Mouse (Mus musculus): ENCODE results near the gene Lcp2. TPM values are rescaled to one million over a fixed set of nuclear protein-coding genes. Genes with fewer than 3 reads are reported as not detected.

The Lcp2 gene
- polyA plus RNA-seq, 1 experiment from 2014 or later: 3.0 TPM

DNA sequence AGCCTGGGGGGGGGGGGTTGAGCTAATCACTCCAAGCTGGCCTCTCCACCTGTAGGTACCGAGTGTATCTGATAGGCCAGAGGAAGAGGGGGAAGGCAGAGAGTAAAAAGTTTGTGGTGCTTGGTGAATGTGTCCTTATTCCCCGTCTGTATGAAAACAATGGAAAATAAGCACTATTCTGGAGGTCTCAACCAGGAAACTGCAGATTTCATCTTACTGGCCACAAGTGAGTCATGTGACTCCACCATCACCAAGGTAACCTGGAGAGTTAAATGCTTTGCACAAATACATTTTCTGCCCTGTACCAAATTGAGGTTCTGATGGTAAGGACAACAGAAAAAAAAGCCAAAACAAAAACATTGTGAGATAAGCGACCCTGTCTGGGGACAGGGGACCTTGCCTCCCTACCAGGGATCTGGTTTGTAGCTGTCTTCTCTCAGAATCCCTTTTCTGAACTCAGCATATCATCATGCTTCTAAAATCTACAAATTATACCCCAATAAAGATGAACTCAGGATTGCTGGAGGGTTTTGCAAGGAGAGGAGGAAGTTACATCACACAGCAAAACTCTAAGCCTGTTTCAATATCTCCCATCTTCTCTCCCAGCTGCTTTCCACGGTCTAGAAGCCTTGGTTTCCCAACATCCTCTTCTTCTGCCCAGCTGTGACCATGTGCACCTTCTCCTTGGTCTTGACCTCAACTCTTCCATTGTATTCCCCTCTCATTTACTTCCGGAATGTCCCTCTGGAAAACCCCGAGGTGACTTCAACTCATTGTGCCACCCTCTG lies 6.5 kb downstream of the Lcp2 start:
- Histone ChIP-seq H3K27me3 (ENCODE audit: insufficient read depth, poor library complexity, severe bottlenecking) (no peaks in the 10 kb centered on the region), H3K27ac (no peak overlapping the region), H3K9me3 (no peaks in the 10 kb centered on the region), H3K4me3 (no peak overlapping the region), H3K4me1 (replicated peaks) (no peaks in the 10 kb centered on the region), H3K36me3 (no peaks in the 10 kb centered on the region)
- 80% methylated on average over 6 of the region's 6 CpGs for WGBS
- DNase-seq (ENCODE audit: low spot score): no peak

DNA sequence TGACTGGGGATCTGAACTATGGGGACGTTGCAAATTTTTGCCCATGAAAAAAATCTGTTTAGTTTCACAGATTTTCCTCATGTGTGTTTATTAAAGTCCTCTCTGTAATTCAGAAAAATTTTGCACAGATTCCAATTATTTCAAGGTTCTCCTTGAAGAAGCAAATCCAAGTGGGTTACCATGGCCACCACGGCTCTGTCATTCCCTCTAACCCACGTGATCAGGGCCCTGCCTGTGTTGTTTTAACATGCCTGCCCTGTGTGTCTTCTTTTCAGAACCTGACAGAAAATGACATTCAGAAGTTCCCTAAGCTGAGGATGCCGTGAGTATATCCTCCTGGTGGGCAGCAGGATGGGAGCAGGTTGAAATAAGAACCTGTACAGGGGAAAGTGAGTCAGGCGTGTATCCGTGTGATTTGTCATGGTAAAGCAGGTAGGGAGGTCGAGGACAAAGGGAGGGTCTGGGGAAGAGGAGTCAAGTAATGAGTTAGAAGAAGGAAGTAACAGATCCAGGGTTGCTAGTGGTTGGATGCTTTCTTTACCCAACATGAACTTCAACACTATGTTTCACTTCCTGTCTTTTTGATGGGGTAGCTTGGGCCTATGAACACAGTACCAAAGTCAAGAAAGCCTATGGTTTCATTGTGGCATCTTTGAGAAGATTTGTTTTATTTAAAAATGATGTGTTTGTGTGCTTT lies 7.5 kb downstream of the Lcp2 start:
- Histone ChIP-seq H3K27ac (no peak overlapping the region), H3K9me3 (no peaks in the 10 kb centered on the region), H3K4me1 (replicated peaks) (no peaks in the 10 kb centered on the region), H3K27me3 (ENCODE audit: insufficient read depth, poor library complexity, severe bottlenecking) (no peaks in the 10 kb centered on the region), H3K36me3 (no peaks in the 10 kb centered on the region), H3K4me3 (no peak overlapping the region)
- no peak for DNase-seq (ENCODE audit: low spot score)
- 88% methylated on average over 7 of the region's 7 CpGs for WGBS

DNA sequence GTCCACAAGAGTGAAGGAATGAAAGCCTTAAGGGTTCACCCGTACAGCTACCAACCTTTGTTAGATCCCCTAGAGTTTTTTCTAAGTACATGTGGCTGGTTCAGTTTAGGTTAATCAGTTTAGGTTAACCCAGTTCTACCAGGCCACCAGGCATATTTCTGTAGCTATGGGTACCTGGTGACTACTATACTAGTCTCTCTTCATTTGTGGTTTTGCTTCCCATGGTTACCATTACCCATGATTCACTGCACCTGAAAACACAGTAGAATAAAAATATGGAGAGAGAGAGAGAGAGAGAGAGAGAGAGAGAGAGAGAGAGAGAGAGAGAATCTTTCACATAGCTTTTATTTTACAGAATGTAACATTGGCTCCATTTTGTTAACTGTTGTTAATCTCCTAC lies 10.0 kb downstream of the Lcp2 start:
- Histone ChIP-seq H3K27ac (no peak overlapping the region), H3K9me3 (no peaks in the 10 kb centered on the region), H3K4me1 (replicated peaks) (no peaks in the 10 kb centered on the region), H3K4me3 (no peak overlapping the region), H3K27me3 (ENCODE audit: insufficient read depth, poor library complexity, severe bottlenecking) (no peaks in the 10 kb centered on the region), H3K36me3 (no peaks in the 10 kb centered on the region)
- WGBS: 89% methylated on average over 1 of the region's 1 CpGs
- no peak for DNase-seq (ENCODE audit: low spot score)

DNA sequence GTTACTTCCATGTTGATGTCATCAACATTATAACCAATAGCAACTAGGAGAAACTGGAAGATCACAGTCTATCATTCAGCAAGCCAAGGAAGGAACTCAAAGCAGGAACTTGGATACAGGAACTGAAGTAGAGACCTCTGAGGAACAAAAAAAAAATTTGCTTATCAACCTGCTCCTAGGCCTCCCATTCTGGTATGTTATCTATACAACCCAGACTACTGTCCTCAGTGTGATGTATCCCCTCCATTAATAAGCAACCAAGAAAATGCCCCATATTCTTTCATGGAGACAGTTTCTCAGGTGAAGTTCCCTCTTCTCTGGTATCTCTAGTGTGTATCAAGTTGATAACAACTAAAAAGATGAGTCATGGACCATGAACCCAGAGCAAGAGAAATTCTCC lies 11.6 kb downstream of the Lcp2 start:
- DNase-seq (ENCODE audit: low spot score): no peak
- Histone ChIP-seq H3K27me3 (ENCODE audit: insufficient read depth, poor library complexity, severe bottlenecking) (no peaks in the 10 kb centered on the region), H3K4me1 (replicated peaks) (no peaks in the 10 kb centered on the region), H3K4me3 (no peak overlapping the region), H3K36me3 (no peaks in the 10 kb centered on the region), H3K27ac (no peak overlapping the region), H3K9me3 (no peaks in the 10 kb centered on the region)

DNA sequence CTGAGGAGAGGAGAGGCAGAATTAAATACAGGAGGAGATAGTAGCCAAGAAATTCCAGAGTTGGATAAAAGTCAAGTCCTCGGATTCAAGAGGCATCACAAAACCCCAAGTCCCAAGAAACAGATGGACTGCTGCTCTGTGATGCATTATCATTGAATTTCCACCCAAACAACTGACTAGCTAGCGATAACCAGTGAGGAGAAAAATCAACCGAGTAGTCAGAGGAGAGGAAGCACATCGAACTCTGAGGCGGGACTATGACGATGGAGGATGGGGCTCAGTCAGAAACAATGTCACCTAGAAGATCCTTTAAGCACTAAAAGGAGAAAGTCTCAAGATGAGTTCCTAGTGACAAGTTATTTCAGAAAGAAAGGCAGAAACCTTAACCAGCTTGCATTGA lies 12.2 kb downstream of the Lcp2 start:
- 92% methylated on average over 6 of the region's 6 CpGs for WGBS
- Histone ChIP-seq H3K4me1 (replicated peaks) (peaks cover 5% of the 10 kb centered on the region), H3K9me3 (no peaks in the 10 kb centered on the region)

DNA sequence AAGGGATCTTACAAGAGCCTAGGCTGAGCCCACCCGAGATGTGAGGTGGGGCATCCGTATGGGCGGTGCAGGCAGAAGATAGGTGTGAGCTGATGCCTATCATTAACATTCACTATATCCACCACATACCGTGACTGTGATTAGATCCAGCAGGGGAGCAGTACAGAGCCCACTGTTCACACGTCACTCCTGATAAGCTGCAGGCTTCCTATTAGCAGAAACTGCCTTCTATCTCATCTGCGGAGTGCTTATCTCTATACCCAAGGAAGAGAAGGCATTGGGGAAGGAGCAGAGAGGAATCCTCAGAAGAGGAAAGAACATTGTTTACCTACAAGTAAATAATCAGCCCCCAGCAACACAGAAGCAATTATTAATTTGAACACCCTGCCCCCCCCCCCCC lies 15.0 kb downstream of the Lcp2 start:
- 67% methylated on average over 6 of the region's 6 CpGs for WGBS
- no peak overlapping the region for H3K27ac ChIP-seq

More for the DNA sequence above, 12.2 kb downstream of the Lcp2 start:
- H3K27ac ChIP-seq: no peak overlapping the region
- no peaks in the 10 kb centered on the region for H3K27me3 ChIP-seq (ENCODE audit: insufficient read depth, poor library complexity, severe bottlenecking)
- H3K4me3 ChIP-seq: no peak overlapping the region
- no peaks in the 10 kb centered on the region for H3K36me3 ChIP-seq
- DNase-seq (ENCODE audit: low spot score): no peak

DNA sequence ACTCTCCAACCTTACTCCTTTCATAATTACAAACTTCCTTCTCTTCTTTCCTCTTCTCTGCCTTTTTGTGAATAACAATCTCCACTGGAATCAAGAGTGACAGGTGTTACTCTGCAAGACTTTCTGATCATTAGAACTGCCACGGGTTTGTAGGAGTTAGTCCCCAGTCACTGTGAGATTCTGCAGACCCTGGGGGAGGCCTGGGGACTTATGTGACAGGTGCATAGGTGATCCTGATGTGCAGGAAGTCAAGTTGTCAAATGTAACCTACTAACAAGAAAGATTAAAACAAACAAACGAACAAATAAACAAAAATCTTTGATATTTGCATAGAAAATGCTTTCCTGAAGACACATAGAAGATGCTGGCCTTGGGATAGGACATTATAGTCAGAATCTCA lies 16.5 kb downstream of the Lcp2 start:
- Histone ChIP-seq H3K9me3 (no peaks in the 10 kb centered on the region), H3K27me3 (ENCODE audit: insufficient read depth, poor library complexity, severe bottlenecking) (no peaks in the 10 kb centered on the region), H3K36me3 (no peaks in the 10 kb centered on the region), H3K4me1 (replicated peaks) (peaks cover 9% of the 10 kb centered on the region), H3K4me3 (no peak overlapping the region), H3K27ac (no peak overlapping the region)
- WGBS: 70% methylated on average over 2 of the region's 2 CpGs
- no peak for DNase-seq (ENCODE audit: low spot score)

More for the DNA sequence above, 15.0 kb downstream of the Lcp2 start:
- Histone ChIP-seq H3K27me3 (ENCODE audit: insufficient read depth, poor library complexity, severe bottlenecking) (no peaks in the 10 kb centered on the region), H3K36me3 (no peaks in the 10 kb centered on the region), H3K4me3 (no peak overlapping the region), H3K4me1 (replicated peaks) (peaks cover 9% of the 10 kb centered on the region), H3K9me3 (no peaks in the 10 kb centered on the region)
- DNase-seq (ENCODE audit: low spot score): no peak

DNA sequence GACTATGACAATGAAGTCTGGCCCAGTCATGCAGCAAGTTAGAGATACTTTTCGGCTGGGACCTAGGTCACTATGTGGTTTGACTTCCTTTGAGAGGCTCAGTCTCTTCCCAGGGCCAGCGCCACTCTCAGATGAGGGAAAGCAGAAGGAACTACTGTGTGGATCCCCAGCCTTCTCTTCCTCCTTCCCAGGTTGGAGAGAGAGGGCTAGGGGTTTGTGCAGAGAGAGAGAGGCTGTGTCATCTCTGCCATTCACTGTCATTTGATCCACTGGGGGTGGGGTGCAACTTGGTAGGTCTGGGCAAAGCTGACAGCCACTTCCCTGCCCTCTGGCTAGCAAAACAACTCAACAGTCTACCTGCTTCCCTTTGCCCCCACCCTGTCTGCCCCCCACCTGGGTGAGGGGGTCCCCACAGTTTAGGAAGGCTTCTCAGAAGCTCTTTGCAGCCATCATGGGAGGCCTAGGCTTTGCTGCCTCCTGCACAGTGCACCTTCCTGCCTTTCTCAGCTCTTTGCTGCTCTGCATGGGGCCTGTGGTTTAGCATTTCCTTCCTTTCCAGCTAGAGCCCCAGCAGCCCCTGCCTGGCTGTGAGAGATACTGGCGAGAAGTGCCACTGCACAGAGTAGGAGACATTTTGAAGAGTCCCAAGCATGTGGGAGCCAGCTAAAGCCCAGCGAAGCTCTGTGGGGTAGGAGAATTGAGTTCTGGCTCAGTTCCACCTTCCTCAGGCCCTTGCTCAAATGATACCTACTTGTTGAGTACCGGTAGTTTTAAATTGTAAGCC lies 17.2 kb downstream of the Lcp2 start:
- 58% methylated on average over 5 of the region's 5 CpGs for WGBS
- H3K36me3 ChIP-seq: no peaks in the 10 kb centered on the region
- no peaks in the 10 kb centered on the region for H3K9me3 ChIP-seq
- H3K27ac ChIP-seq: peak overlapping the region; percentile 17; the same call in 1 of the 2 replicates
- H3K4me1 ChIP-seq (replicated peaks): peaks cover 9% of the 10 kb centered on the region
- no peaks in the 10 kb centered on the region for H3K27me3 ChIP-seq (ENCODE audit: insufficient read depth, poor library complexity, severe bottlenecking)
- peak; percentile 13 for DNase-seq (ENCODE audit: low spot score)
- no peak overlapping the region for H3K4me3 ChIP-seq

DNA sequence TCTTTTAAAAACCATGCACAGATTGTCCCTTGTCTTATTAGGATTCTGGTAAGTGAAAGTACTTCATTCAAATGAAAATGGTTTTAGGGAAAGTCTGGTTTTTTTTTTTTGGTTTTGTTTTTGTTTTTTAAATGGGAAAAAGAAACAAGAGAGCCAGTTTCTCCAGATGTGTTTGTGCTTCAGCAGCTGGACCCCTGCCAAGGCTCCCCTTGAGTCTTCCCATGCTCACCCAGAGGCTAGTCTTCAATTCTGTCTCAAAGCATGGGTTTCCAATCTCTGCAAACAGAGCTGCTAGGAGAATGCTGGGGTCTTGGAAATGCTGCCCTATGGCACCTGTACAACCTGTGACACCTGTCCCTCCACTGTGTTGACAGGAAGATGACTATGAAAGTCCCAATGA lies 23.9 kb downstream of the Lcp2 start:
- H3K9me3 ChIP-seq: no peaks in the 10 kb centered on the region
- no peak overlapping the region for H3K27ac ChIP-seq
- no peak overlapping the region for H3K4me3 ChIP-seq
- H3K36me3 ChIP-seq: no peaks in the 10 kb centered on the region
- DNase-seq (ENCODE audit: low spot score): no peak
- no peaks in the 10 kb centered on the region for H3K4me1 ChIP-seq (replicated peaks)
- H3K27me3 ChIP-seq (ENCODE audit: insufficient read depth, poor library complexity, severe bottlenecking): peaks cover 5% of the 10 kb centered on the region; the same call in 1 of the 2 replicates

DNA sequence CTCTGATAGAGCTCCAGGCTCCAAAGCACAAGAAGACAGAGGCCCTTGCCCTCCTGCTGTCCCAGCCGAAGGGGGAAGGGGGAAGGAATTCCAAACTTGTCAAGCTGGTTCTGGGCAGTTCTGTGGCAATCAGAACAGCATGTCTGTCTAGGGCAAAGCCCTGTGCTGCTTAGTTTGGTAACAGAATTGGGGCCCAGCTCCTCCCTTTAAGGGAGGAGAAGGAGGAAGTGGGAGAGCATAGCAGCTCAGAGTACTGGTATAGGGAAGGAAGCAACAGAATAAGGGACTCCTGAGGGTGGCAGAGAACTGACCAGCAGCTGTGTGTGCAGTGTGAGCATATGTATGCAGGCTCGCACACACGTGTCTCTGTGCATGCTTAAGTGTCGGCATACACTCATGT lies 25.6 kb downstream of the Lcp2 start:
- H3K27ac ChIP-seq: no peak overlapping the region
- DNase-seq (ENCODE audit: low spot score): peak; percentile 12
- H3K4me3 ChIP-seq: no peak overlapping the region
- H3K27me3 ChIP-seq (ENCODE audit: insufficient read depth, poor library complexity, severe bottlenecking): peaks cover 5% of the 10 kb centered on the region; the same call in 1 of the 2 replicates
- no peaks in the 10 kb centered on the region for H3K9me3 ChIP-seq
- no peaks in the 10 kb centered on the region for H3K36me3 ChIP-seq
- WGBS: 67% methylated on average over 4 of the region's 4 CpGs
- H3K4me1 ChIP-seq (replicated peaks): no peaks in the 10 kb centered on the region

DNA sequence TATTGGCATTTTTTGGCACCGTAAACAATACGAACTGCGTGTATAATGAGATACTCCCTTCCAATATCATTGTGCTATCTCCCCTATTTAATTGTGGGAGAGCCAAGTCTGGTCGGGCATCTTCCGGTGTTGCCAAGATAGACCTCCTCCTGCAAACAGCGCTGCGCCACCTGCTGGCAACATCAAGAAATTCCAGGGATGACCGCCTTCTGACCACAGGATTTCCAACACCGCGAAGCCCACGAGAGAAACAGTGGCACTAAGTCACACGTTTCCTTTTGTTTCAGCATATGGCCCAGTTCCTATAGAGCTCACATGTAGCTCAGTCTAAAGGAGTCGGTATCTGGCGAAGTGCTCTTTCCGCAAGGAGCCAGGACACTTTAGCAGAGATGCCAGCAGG lies 27.1 kb downstream of the Lcp2 start:
- WGBS: 14% methylated on average over 15 of the region's 15 CpGs
- Histone ChIP-seq H3K9me3 (no peaks in the 10 kb centered on the region), H3K36me3 (no peaks in the 10 kb centered on the region), H3K4me3 (peak overlapping the region; percentile 16; the same call in 1 of the 2 replicates), H3K27ac (no peak overlapping the region), H3K4me1 (replicated peaks) (no peaks in the 10 kb centered on the region), H3K27me3 (ENCODE audit: insufficient read depth, poor library complexity, severe bottlenecking) (peaks cover 5% of the 10 kb centered on the region; the same call in 1 of the 2 replicates)
- peak; percentile 77 for DNase-seq (ENCODE audit: low spot score)

DNA sequence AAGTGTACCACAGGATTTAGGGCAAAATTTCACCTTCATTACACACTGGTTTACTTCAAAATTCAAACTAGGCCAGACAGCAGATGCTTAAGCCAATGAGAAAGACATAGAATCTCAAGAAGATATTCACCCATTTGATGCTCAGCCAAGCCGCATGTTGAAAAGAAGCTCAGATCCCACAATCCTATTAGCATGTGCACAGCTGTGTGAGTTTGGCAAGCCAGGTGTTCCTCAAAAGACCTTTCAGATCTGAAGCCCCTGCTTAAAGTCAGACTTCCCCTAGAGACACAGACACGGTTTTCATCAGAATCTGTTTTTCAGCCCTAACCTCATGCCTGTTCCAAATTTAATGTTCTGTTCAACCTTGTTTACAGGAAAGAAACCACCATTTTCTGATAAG lies 31.1 kb downstream of the Lcp2 start:
- 88% methylated on average over 2 of the region's 2 CpGs for WGBS
- Histone ChIP-seq H3K4me3 (no peak overlapping the region), H3K27ac (no peak overlapping the region), H3K27me3 (ENCODE audit: insufficient read depth, poor library complexity, severe bottlenecking) (peaks cover 5% of the 10 kb centered on the region; the same call in 1 of the 2 replicates), H3K4me1 (replicated peaks) (0 out of 2 replicates have a peak, but pooled peaks cover 2% of the 10 kb centered on the region), H3K36me3 (no peaks in the 10 kb centered on the region), H3K9me3 (no peaks in the 10 kb centered on the region)
- no peak for DNase-seq (ENCODE audit: low spot score)

DNA sequence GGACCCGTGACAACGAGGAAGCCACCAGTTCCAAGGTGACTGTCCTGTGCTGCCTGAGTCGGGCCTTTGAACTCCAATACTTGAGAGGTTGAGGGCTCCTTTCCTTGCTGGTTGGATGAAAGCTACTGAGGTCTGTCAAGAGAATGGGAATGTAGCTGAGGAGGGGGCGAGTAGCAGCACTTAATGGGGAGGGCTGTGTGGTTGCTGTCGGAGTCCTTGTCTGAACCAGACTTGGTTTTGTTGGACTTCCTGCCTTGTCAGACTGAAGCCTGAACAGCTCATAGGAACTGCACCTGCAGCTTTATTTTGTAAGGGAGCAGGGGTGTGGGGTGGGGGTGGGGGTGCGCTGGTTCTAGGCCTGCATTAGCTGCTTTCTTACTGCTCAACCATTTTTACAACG lies 31.9 kb downstream of the Lcp2 start:
- H3K4me3 ChIP-seq: no peak overlapping the region
- H3K27ac ChIP-seq: no peak overlapping the region
- no peak for DNase-seq (ENCODE audit: low spot score)
- H3K9me3 ChIP-seq: no peaks in the 10 kb centered on the region
- peaks cover 5% of the 10 kb centered on the region; the same call in 1 of the 2 replicates for H3K27me3 ChIP-seq (ENCODE audit: insufficient read depth, poor library complexity, severe bottlenecking)
- H3K4me1 ChIP-seq (replicated peaks): 0 out of 2 replicates have a peak, but pooled peaks cover 2% of the 10 kb centered on the region
- H3K36me3 ChIP-seq: no peaks in the 10 kb centered on the region
- WGBS: 91% methylated on average over 7 of the region's 7 CpGs

All from hindbrain, embryonic 10.5 days (tissue).